Mouse (Mus musculus) heart, embryonic 12.5 days (tissue): ENCODE measurements around the gene Vmn1r45. TPM values are rescaled to one million over a fixed set of nuclear protein-coding genes. Genes with fewer than 3 reads are reported as not detected.
"Not testable (repeated sequence)": the region's sequence is repeated elsewhere in the genome, so short reads cannot be mapped to it uniquely, and the experiment has no call there.

Source experiments
- ATAC-seq: fragments of 200-750 bp; cut with Nextera tagmentation; 2 replicates; pipeline ENCODE4 v1.8.0; 2017; ENCODE audit warnings: moderate TSS enrichment, moderate library complexity; ENCODE audit not compliant: insufficient number of reproducible peaks, low FRiP score
- H3K27ac ChIP-seq: fragments of 300-500 bp; sonication (generic); 2 replicates; pipeline ENCODE4 v1.5.1; 2016; ENCODE audit warnings: mild to moderate bottlenecking, moderate library complexity; ENCODE audit not compliant: poor library complexity, severe bottlenecking
- H3K27me3 ChIP-seq: fragments of 300-500 bp; sonication (generic); replicated peaks from 2 replicates; pipeline ENCODE4 v1.6.1; 2016; ENCODE audit warnings: mild to moderate bottlenecking, moderate library complexity
- H3K36me3 ChIP-seq: fragments of 300-500 bp; sonication (generic); 2 replicates; pipeline ENCODE4 v1.6.1; 2016; ENCODE audit warnings: mild to moderate bottlenecking, moderate library complexity
- H3K4me1 ChIP-seq: fragments of 300-500 bp; sonication (generic); replicated peaks from 2 replicates; pipeline ENCODE4 v1.6.1; 2016; ENCODE audit warnings: mild to moderate bottlenecking
- H3K4me2 ChIP-seq: fragments of 300-500 bp; sonication (generic); 2 replicates; pipeline ENCODE4 v1.6.1; 2016; ENCODE audit warnings: mild to moderate bottlenecking, moderate library complexity
- H3K4me3 ChIP-seq: fragments of 300-500 bp; sonication (generic); 2 replicates; pipeline ENCODE4 v1.5.1; 2016; ENCODE audit warnings: mild to moderate bottlenecking
- H3K9ac ChIP-seq: fragments of 300-500 bp; sonication (generic); 2 replicates; pipeline ENCODE4 v1.6.1; 2016; ENCODE audit warnings: mild to moderate bottlenecking, moderate library complexity
- H3K9me3 ChIP-seq: fragments of 300-500 bp; sonication (generic); replicated peaks from 2 replicates; pipeline ENCODE4 v1.6.1; 2016; ENCODE audit warnings: mild to moderate bottlenecking, moderate library complexity
- WGBS: fragments of 180-500 bp; shearing (Covaris S2); methylation state at CpG from one replicate; pipeline ENCODE4 v1.1.7; 2016; 5-methylcytosine and 5-hydroxymethylcytosine counted together
- polyA plus RNA-seq: library from polyadenylated mRNA; unstranded; fragments of >200 nt; fragmentation: Nextera tagmentation; extraction: Ambion mirVana; gene quantifications from 2 replicates; pipeline ENCODE4 v1.2.1, GENCODE M21; 2016

Gene Vmn1r45
- polyA plus RNA-seq = not detected in 2 replicates

DNA sequence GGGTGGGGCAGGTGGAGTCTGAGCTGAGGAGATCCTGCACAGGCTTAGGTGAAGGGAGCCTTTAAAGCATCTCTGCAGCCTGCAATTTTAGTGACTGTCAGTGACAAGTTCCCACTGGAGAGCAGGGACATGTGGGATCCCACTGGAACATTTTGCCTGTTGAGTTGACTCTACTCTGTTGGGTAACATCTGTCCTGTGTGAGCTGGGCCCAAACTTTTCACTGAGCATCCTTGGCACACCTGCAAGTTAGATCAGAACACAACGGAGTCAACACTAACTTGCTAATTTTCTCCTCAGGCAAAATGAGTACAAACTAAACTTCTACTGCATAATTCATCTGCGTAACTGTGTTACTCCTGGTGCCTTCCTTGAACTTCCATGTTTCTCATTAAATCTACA, at the start of gene Vmn1r45:
TSS of gene Vmn1r45 (minus strand) at position 101 of the 400 bp plus-strand sequence.
- not testable (repeated sequence) for H3K4me3 ChIP-seq, H3K36me3 ChIP-seq, H3K4me2 ChIP-seq, H3K9ac ChIP-seq, H3K27me3 ChIP-seq, H3K27ac ChIP-seq, ATAC-seq, H3K4me1 ChIP-seq, H3K9me3 ChIP-seq
- WGBS = 80% methylated on average over 2 of the region's 2 CpGs

DNA sequence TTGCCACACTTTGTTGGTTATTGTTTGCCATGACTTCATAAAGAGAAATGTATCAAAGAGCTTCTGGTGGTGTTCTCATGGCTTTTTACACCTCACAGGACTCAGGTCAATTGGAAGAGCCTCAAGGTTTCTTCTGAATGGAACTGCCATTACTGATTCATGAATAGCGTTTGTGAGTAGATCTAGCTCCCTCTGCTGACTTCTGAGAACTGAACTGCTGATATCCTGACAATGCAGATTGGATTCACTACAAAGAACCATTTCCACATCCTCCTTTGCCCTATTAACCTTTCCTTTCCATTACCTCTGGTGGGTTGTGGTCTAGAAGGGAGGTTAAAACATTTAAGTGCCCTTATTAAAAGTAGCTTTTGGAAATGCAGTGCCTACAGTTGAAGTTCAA, 45.6 kb upstream of the Vmn1r45 start:
- H3K36me3 ChIP-seq = no peaks in the 10 kb centered on the region
- H3K4me3 ChIP-seq = no peak overlapping the region
- H3K4me2 ChIP-seq = no peak overlapping the region
- no peak overlapping the region for H3K9ac ChIP-seq
- no peak overlapping the region for H3K27ac ChIP-seq
- 23% methylated on average over 1 of the region's 1 CpGs for WGBS
- H3K9me3 ChIP-seq = peaks cover 16% of the 10 kb centered on the region
- no peak for ATAC-seq
- no peaks in the 10 kb centered on the region for H3K27me3 ChIP-seq
- H3K4me1 ChIP-seq = no peaks in the 10 kb centered on the region

DNA sequence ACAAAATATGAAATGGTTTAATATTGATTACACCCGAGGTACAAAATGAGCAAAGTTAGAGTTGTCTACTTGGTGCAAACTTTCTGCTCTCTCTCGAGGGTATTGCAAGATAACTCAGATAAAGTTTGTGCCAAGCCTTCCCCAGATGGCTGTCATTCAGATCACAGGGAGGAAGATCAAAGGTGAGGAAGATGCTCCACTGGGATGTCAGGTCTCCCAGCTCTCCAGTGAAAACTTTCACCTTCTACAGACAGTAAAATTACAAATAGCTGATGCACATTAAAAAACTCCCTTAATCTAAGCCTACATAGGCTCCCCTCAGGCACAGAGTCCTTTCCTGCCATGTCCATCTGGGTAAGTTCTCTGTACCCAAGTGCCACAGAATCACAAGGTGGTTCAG, 28.6 kb upstream of the Vmn1r45 start, which contains the start of gene Vmn1r46:
TSS of gene Vmn1r46 (plus strand) at position 301 of the 400 bp plus-strand sequence.
- H3K36me3 ChIP-seq = no peaks in the 10 kb centered on the region
- no peak within 1 kb of the TSS for H3K4me2 ChIP-seq
- H3K27me3 ChIP-seq = no peaks in the 10 kb centered on the region
- 35% methylated on average over 2 of the region's 2 CpGs for WGBS
- H3K9ac ChIP-seq = no peak within 1 kb of the TSS
- H3K4me1 ChIP-seq = no peaks in the 10 kb centered on the region
- no peak for ATAC-seq
- H3K9me3 ChIP-seq = peaks cover 21% of the 10 kb centered on the region; the same call in 1 of the 2 replicates
- H3K27ac ChIP-seq = no peak within 1 kb of the TSS
- no peak within 1 kb of the TSS for H3K4me3 ChIP-seq

DNA sequence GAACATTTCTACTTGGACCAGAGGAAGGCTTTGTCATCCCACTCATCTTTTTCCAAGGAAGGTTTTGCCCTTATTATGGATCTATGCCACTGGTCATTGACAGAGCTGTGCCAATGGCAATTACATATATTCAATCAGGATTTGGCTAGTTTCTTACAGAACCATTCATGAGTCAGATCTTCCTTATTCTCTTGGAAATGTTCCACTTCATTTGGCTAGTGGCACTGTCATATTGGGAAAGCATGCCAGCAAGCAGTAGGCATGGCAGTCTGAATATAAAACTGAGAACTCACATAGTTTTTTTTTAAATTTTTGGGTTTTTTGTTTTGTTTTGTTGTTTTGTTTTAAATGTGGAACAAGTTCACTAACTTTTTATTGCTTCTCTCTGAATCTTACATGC, 25.9 kb upstream of the Vmn1r45 start:
- no peak for ATAC-seq
- no peak overlapping the region for H3K27ac ChIP-seq
- 0 out of 2 replicates have a peak, but pooled peaks cover 13% of the 10 kb centered on the region for H3K9me3 ChIP-seq
- H3K9ac ChIP-seq = no peak overlapping the region
- H3K27me3 ChIP-seq = no peaks in the 10 kb centered on the region
- no peaks in the 10 kb centered on the region for H3K4me1 ChIP-seq
- no peak overlapping the region for H3K4me3 ChIP-seq
- no peaks in the 10 kb centered on the region for H3K36me3 ChIP-seq
- H3K4me2 ChIP-seq = no peak overlapping the region

DNA sequence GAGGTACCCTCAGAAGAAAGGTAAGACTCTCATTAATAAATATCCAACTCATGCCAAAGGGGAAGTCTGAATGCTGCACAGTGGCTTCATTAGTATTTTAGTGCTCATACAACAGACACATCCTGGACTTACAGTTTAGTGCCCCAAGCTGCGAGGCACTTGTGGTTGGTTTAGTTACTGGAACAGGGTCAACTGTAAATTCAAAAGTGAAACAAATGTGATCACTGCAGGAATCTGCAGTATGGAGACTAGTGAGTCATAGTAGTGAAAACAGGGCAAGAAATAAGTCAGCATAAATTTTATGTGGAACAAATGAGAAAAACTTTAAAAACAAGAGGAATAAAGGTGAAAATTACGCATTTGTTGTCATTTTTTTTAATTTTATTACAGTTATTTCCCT, 13.2 kb upstream of the Vmn1r45 start:
- Histone ChIP-seq H3K9ac (no peak overlapping the region), H3K9me3 (peaks cover 14% of the 10 kb centered on the region), H3K36me3 (no peaks in the 10 kb centered on the region), H3K27me3 (no peaks in the 10 kb centered on the region), H3K4me3 (no peak overlapping the region), H3K27ac (no peak overlapping the region), H3K4me2 (no peak overlapping the region), H3K4me1 (no peaks in the 10 kb centered on the region)
- 66% methylated on average over 2 of the region's 2 CpGs for WGBS
- ATAC-seq = no peak

DNA sequence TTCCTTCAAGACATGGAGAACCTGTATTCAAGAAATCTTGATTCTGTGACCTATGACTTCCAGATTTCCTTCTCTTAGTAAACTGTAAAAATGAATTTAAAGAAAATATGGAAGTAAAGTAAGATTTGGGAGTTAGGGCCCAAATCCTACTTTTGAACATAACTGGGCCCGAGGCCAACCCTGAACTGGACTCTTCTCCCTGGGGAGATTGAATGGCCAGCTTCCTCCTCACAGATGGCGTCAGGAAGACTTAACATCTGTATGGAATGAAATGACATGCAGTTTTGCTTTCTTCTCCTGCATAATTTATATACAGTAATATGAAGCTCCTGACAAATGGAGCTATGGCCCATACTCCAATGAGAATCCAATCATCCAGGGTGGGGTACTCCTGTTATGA, 528 bp upstream of the Vmn1r45 start:
- ATAC-seq = no peak
- WGBS = 73% methylated on average over 2 of the region's 2 CpGs
- H3K27me3 ChIP-seq = no peaks in the 10 kb centered on the region
- no peak overlapping the region for H3K9ac ChIP-seq
- no peaks in the 10 kb centered on the region for H3K4me1 ChIP-seq
- no peaks in the 10 kb centered on the region for H3K36me3 ChIP-seq
- H3K27ac ChIP-seq = no peak overlapping the region
- no peak overlapping the region for H3K4me2 ChIP-seq
- no peak overlapping the region for H3K4me3 ChIP-seq
- H3K9me3 ChIP-seq = peaks cover 5% of the 10 kb centered on the region; the same call in 1 of the 2 replicates

DNA sequence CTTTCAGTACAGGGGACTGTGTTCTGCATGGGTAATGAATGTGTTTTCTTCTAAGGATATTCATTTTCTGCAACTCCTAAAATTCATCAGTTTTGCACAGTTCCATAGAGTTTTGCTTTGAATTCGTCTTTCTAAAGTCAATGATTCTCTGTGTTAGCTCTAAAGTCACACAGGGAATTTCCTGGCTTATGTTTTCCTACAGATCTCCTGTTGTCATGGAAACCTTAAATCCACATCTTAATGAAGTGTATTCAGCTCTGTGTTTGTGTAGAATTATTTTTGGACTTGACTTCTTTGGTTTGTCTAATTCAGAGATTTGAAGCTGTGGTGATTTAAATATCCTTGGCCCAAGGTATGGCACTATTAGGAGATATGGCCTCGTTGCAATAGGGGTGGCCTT, 56.6 kb downstream of the Vmn1r45 start:
- no peaks in the 10 kb centered on the region for H3K36me3 ChIP-seq
- H3K4me3 ChIP-seq = no peak overlapping the region
- WGBS = 48% methylated on average over 2 of the region's 2 CpGs
- no peaks in the 10 kb centered on the region for H3K4me1 ChIP-seq
- no peak for ATAC-seq
- H3K9ac ChIP-seq = no peak overlapping the region
- H3K4me2 ChIP-seq = no peak overlapping the region
- H3K27me3 ChIP-seq = no peaks in the 10 kb centered on the region
- H3K27ac ChIP-seq = no peak overlapping the region
- no peaks in the 10 kb centered on the region for H3K9me3 ChIP-seq

DNA sequence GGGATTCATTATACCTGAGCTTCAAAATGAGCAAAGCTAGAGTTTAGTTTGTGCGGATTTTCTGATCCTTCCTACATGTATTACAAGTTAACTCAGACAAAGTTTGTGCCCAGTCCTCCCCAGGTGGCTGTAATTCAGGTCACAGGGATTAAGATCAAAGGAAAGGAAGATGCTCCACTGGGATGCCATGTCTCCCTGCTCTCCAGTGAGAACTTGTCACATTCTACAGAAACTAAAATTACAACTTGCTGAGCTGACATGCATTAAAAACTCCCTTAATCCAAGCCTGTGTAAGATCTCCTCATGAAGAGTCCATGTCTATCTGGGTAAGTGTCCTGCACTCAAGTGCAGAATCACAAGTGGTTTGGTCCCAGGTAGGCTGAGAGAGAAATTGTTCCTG, 57.0 kb downstream of the Vmn1r45 start, which contains the start of gene Vmn1r44:
TSS of gene Vmn1r44 (plus strand) at position 301 of the 400 bp plus-strand sequence.
- Histone ChIP-seq H3K27ac (no peak within 1 kb of the TSS), H3K27me3 (no peaks in the 10 kb centered on the region), H3K4me3 (no peak within 1 kb of the TSS), H3K4me1 (no peaks in the 10 kb centered on the region), H3K9ac (no peak within 1 kb of the TSS), H3K4me2 (no peak within 1 kb of the TSS), H3K36me3 (no peaks in the 10 kb centered on the region), H3K9me3 (no peaks in the 10 kb centered on the region)
- 66% methylated on average over 1 of the region's 1 CpGs for WGBS
- no peak for ATAC-seq

Other genes starting within 250 kb of the Vmn1r45 start
- gene Vmn1r40, start 233.1 kb downstream of the Vmn1r45 start, polyA plus RNA-seq = not detected in 2 replicates
- gene Vmn1r41, start 199.8 kb downstream of the Vmn1r45 start, polyA plus RNA-seq = not detected in 2 replicates
- not detected in 2 replicates for gene Vmn1r42, start 64.2 kb downstream of the Vmn1r45 start, polyA plus RNA-seq
- not detected in 2 replicates for gene Vmn1r43, start 64.2 kb downstream of the Vmn1r45 start, polyA plus RNA-seq
- gene Vmn1r44, start 56.9 kb downstream of the Vmn1r45 start, polyA plus RNA-seq = not detected in 2 replicates
- gene Vmn1r46, start 28.7 kb upstream of the Vmn1r45 start, polyA plus RNA-seq = not detected in 2 replicates
- gene Vmn1r47, start 75.5 kb upstream of the Vmn1r45 start, polyA plus RNA-seq = not detected in 2 replicates
- gene Vmn1r48, start 96.2 kb upstream of the Vmn1r45 start, polyA plus RNA-seq = not detected in 2 replicates
- not detected in 2 replicates for gene Vmn1r49, start 137.9 kb upstream of the Vmn1r45 start, polyA plus RNA-seq
- not detected in 2 replicates for gene Vmn1r50, start 160.8 kb upstream of the Vmn1r45 start, polyA plus RNA-seq
- gene Vmn1r51, start 182.0 kb upstream of the Vmn1r45 start, polyA plus RNA-seq = not detected in 2 replicates
- not detected in 2 replicates for gene Vmn1r52, start 234.2 kb upstream of the Vmn1r45 start, polyA plus RNA-seq